24 mouse cellular contexts compared by ENCODE assay signal in the genomic region with DNA sequence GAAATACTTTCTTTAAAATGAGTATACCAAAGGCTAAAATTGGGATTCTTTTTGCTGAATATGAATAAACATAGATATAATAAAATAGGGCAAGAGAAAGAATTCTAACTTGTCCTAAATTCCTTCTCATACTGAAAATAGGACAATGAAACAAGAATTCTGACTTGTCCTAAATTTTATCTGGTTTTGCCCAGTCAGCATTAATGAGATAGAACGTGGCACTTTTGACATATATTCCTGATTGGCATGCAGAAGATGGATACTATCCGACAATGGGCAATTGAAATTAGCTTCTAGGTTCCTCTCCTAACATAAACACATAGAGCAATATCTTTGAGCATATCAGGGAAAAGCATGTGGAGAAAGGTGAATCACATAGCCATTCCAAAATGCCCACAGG.
A peak's percentile ranks its signal among the peaks of the same experiment; 100 is the strongest.
DNase-seq lines count a peak whose midpoint lies in the region; ATAC-seq and TF ChIP-seq lines count a peak whose summit lies in the region.
"Had no signal": no experiment of that assay in that cellular context is flagged by ENCODE, and none has a peak within 500 bp of the region (broad histone marks: within the 10 kb centered on the region; RNA-seq: fewer than 3 reads in every experiment).

No protein-coding gene starts in this region.

- in situ Hi-C loops in CH12.LX (cut with MboI; ENCODE audit: low pct_ligation_motif_present, low pct_unique_long_range_greater_than_20kb, low sequenced_read_pairs) (no loop called here), ES-E14 (cut with MboI; ENCODE audit: low sequenced_read_pairs in 2 of 2, unreplicated experiment in 2 of 2) (no loop called here)

- intact Hi-C loops in left cerebral cortex, postnatal 10 days (cut with DNase I): no loop called here

- H3K36me3 ChIP-seq in CH12.LX (replicated peaks in 1 of 2; ENCODE audit: control insufficient read depth in 1 of 2, insufficient read depth in 1 of 2, low read length in 1 of 2) (no peaks in the 10 kb centered on the region), ES-E14 (ENCODE audit: control insufficient read depth, insufficient read depth, low read length, poor library complexity, severe bottlenecking) (no peaks in the 10 kb centered on the region), MEL (ENCODE audit: control insufficient read depth in 1 of 2, insufficient read depth in 2 of 2, low read length in 2 of 2) (no peaks in the 10 kb centered on the region)
- no peaks in the 10 kb centered on the region for H3K36me3 ChIP-seq in midbrain, embryonic 16.5 days (ENCODE audit: control insufficient read depth, insufficient read depth, low read length)
- H3K36me3 ChIP-seq: G1E had no signal

- DNase-seq in CH12.LX (ENCODE audit: extremely low read depth) (no peak), ES-E14 (ENCODE audit: low read depth, low spot score) (no peak), MEL (ENCODE audit: low read depth, low spot score) (no peak)
- peak; percentile 4 for DNase-seq in brain, adult 2 months (ENCODE audit: low read depth, low spot score)
- no peak for DNase-seq in layer of hippocampus, adult 9-10 months (ENCODE audit: low spot score)
- no peak for DNase-seq in left cerebral cortex, postnatal 10 days (ENCODE audit: extremely low spot score in 1 of 2, low spot score in 2 of 2)
- DNase-seq: adrenal gland, adult 2 months; adrenal gland, adult 8-10 months; adrenal gland, postnatal 10 days; adrenal gland, postnatal 14 days; adrenal gland, postnatal 25 days; adrenal gland, postnatal 36 days; B cell, adult 2 months; cerebellum, adult 11 months; cerebellum, adult 11-12 months; cerebellum, adult 18-20 months; cerebellum, adult 8-10 months; cerebellum, adult 9-10 months had no signal

- H3K4me1 ChIP-seq in CH12.LX (ENCODE audit: control insufficient read depth in 1 of 2, insufficient read depth in 2 of 2) (no peaks in the 10 kb centered on the region), ES-E14 (ENCODE audit: control insufficient read depth in 2 of 2, insufficient read depth in 2 of 2, low read length in 2 of 2, poor library complexity in 1 of 2) (no peaks in the 10 kb centered on the region), MEL (ENCODE audit: control insufficient read depth in 1 of 2, insufficient read depth in 2 of 2, low read length in 2 of 2) (no peaks in the 10 kb centered on the region)
- no peaks in the 10 kb centered on the region for H3K4me1 ChIP-seq in midbrain, embryonic 16.5 days (ENCODE audit: control insufficient read depth, insufficient read depth, low read length)

- H3K4me2 ChIP-seq in CH12.LX (ENCODE audit: insufficient read depth, low read depth, poor library complexity, severe bottlenecking): no peak overlapping the region
- no peak overlapping the region for H3K4me2 ChIP-seq in midbrain, embryonic 16.5 days (ENCODE audit: low read length)

- no peak for TF ChIP-seq EP300 in CH12.LX (IDR thresholded peaks at IDR 0.05; ENCODE audit: low read length)
- TF ChIP-seq EP300 in MEL (IDR thresholded peaks at IDR 0.05; ENCODE audit: low read depth in 1 of 2, low read length in 2 of 2): no peak

- ATAC-seq in inflammation-experienced regulatory T-cells, adult 6 months: no peak
- no peak for ATAC-seq in midbrain, embryonic 16.5 days
- ATAC-seq: activated CD4-positive, CD25-positive, alpha-beta regulatory T cell, adult 4 months; CD4-positive, CD25-positive, alpha-beta regulatory T cell, adult 4 months; Patski had no signal

- H3K79me2 ChIP-seq in CH12.LX (replicated peaks; ENCODE audit: control insufficient read depth, extremely low read depth, insufficient read depth, poor library complexity, severe bottlenecking): no peaks in the 10 kb centered on the region
- no peaks in the 10 kb centered on the region for H3K79me2 ChIP-seq in MEL (ENCODE audit: control insufficient read depth, insufficient read depth, low read length, poor library complexity)

- TF ChIP-seq RAD21 in CH12.LX (IDR thresholded peaks at IDR 0.05; ENCODE audit: low read depth, low read length): no peak
- TF ChIP-seq RAD21 in MEL (IDR thresholded peaks at IDR 0.05; ENCODE audit: low read depth, low read length): no peak

- TF ChIP-seq POLR2A in CH12.LX (IDR thresholded peaks at IDR 0.05; ENCODE audit: low read depth, low read length) (no peak), MEL (IDR thresholded peaks at IDR 0.05; ENCODE audit: control insufficient read depth in 1 of 2, insufficient read depth in 1 of 2, low read depth in 1 of 2, low read length in 2 of 2, poor library complexity in 1 of 2) (no peak)

- TF ChIP-seq CTCF in CH12.LX (conservative IDR thresholded peaks at IDR 0.05 in 1 of 2, IDR thresholded peaks at IDR 0.05 in 1 of 2; ENCODE audit: low read depth in 2 of 2, low read length in 2 of 2) (no peak), MEL (IDR thresholded peaks at IDR 0.05 in 2 of 3, conservative IDR thresholded peaks at IDR 0.05 in 1 of 3; ENCODE audit: control insufficient read depth in 1 of 3, insufficient read depth in 1 of 3, low read depth in 2 of 3, low read length in 3 of 3, poor library complexity in 1 of 3, severe bottlenecking in 1 of 3) (no peak)

- no peak overlapping the region for H3K27ac ChIP-seq in CH12.LX (ENCODE audit: insufficient read depth, low read depth)
- no peak overlapping the region for H3K27ac ChIP-seq in ES-E14 (ENCODE audit: insufficient read depth, low read depth, low read length, poor library complexity, severe bottlenecking)
- no peak overlapping the region for H3K27ac ChIP-seq in MEL (ENCODE audit: control insufficient read depth, low read depth, low read length)
- no peak overlapping the region for H3K27ac ChIP-seq in midbrain, embryonic 16.5 days (ENCODE audit: low read length)

- 89% methylated on average over 2 of the region's 2 CpGs for WGBS in midbrain, embryonic 16.5 days

- H3K4me3 ChIP-seq in CH12.LX (replicated peaks in 1 of 3; ENCODE audit: low read depth in 2 of 3, low read length in 2 of 3, poor library complexity in 1 of 3) (no peak overlapping the region), ES-E14 (ENCODE audit: insufficient read depth in 1 of 2, low read depth in 1 of 2, low read length in 2 of 2, poor library complexity in 1 of 2, severe bottlenecking in 1 of 2) (no peak overlapping the region), MEL (ENCODE audit: control insufficient read depth in 1 of 2, insufficient read depth in 1 of 2, low read depth in 2 of 2, low read length in 2 of 2) (no peak overlapping the region)
- H3K4me3 ChIP-seq in midbrain, embryonic 16.5 days (ENCODE audit: low read depth, low read length): no peak overlapping the region

- no peak overlapping the region for H3K9ac ChIP-seq in CH12.LX (ENCODE audit: insufficient read depth, low read depth)
- no peak overlapping the region for H3K9ac ChIP-seq in ES-E14 (ENCODE audit: insufficient read depth, low read depth, low read length, poor library complexity, severe bottlenecking)
- no peak overlapping the region for H3K9ac ChIP-seq in MEL (ENCODE audit: control insufficient read depth, low read depth, low read length, poor library complexity, severe bottlenecking)
- no peak overlapping the region for H3K9ac ChIP-seq in midbrain, embryonic 16.5 days (ENCODE audit: low read depth, low read length)

- no peaks in the 10 kb centered on the region for H3K27me3 ChIP-seq in CH12.LX (replicated peaks)
- H3K27me3 ChIP-seq in MEL (ENCODE audit: control insufficient read depth in 1 of 2, insufficient read depth in 2 of 2, low read length in 2 of 2): no peaks in the 10 kb centered on the region
- H3K27me3 ChIP-seq in midbrain, embryonic 16.5 days (ENCODE audit: control insufficient read depth, insufficient read depth, low read depth, low read length): no peaks in the 10 kb centered on the region
- H3K27me3 ChIP-seq: Patski had no signal

- dilution Hi-C loops in CH12.LX (cut with MboI; ENCODE audit: extremely low pct_ligation_motif_present, extremely low pct_unique_long_range_greater_than_20kb, low sequenced_read_pairs): no loop called here

- H3K9me3 ChIP-seq in CH12.LX (replicated peaks; ENCODE audit: low read length) (peaks cover 10% of the 10 kb centered on the region), ES-E14 (ENCODE audit: control insufficient read depth, insufficient read depth, low read depth, low read length) (no peaks in the 10 kb centered on the region), MEL (replicated peaks; ENCODE audit: insufficient read depth, low read length) (no peaks in the 10 kb centered on the region)
- H3K9me3 ChIP-seq in midbrain, embryonic 16.5 days (replicated peaks; ENCODE audit: control insufficient read depth, low read length, poor library complexity, severe bottlenecking): 0 out of 2 replicates have a peak, but pooled peaks cover 2% of the 10 kb centered on the region
- H3K9me3 ChIP-seq: G1E had no signal

TF ChIP-seq in CH12.LX, 34 proteins besides CTCF, POLR2A, EP300 and RAD21:
- no peak for TF ChIP-seq ETS1 (conservative IDR thresholded peaks at IDR 0.05; ENCODE audit: low read depth, low read length)
- no peak for TF ChIP-seq USF1 (IDR thresholded peaks at IDR 0.05; ENCODE audit: low read depth, low read length)
- TF ChIP-seq CHD2 (IDR thresholded peaks at IDR 0.05; ENCODE audit: low read length): no peak
- peak; percentile 57 for TF ChIP-seq MAFK (IDR thresholded peaks at IDR 0.05; ENCODE audit: insufficient replicate concordance, low read length)
- no peak for TF ChIP-seq MAZ (IDR thresholded peaks at IDR 0.05; ENCODE audit: low read depth, low read length)
- no peak for TF ChIP-seq NRF1 (IDR thresholded peaks at IDR 0.05; ENCODE audit: low read depth, low read length)
TF ChIP-seq in CH12.LX: peak in this region for 1.

TF ChIP-seq in ES-E14, 5 proteins besides CTCF, POLR2A, EP300 and RAD21:
- TF ChIP-seq ZNF384 (IDR thresholded peaks at IDR 0.05; ENCODE audit: low read depth, low read length): no peak
- TF ChIP-seq CHD2 (IDR thresholded peaks at IDR 0.05; ENCODE audit: low read depth, low read length): no peak
- no peak for TF ChIP-seq HCFC1 (IDR thresholded peaks at IDR 0.05; ENCODE audit: borderline replicate concordance, insufficient read depth, low read length)
- peak; percentile 70 for TF ChIP-seq MAFK (IDR thresholded peaks at IDR 0.05; ENCODE audit: insufficient read depth, low read depth, low read length)
- TF ChIP-seq ZC3H11A (IDR thresholded peaks at IDR 0.05; ENCODE audit: borderline replicate concordance, low read depth, low read length): no peak
TF ChIP-seq in ES-E14: peak in this region for 1.

TF ChIP-seq in MEL, 35 proteins besides CTCF, POLR2A, EP300 and RAD21:
- TF ChIP-seq MAFK (IDR thresholded peaks at IDR 0.05; ENCODE audit: borderline replicate concordance, low read depth, low read length): 0 out of 2 replicates have a peak, but pooled peaks have one; percentile 38
- TF ChIP-seq MXI1 (IDR thresholded peaks at IDR 0.05; ENCODE audit: low read depth, low read length): no peak
- TF ChIP-seq MYB (IDR thresholded peaks at IDR 0.05; ENCODE audit: low read depth, low read length): no peak
- no peak for TF ChIP-seq USF1 (IDR thresholded peaks at IDR 0.05; ENCODE audit: low read depth, low read length)

Comparison
In these comparisons a context has a peak if more than half of its experiments do, and no peak if none do; other contexts are left out.
1. Of the 35 proteins assayed by ChIP-seq in both MEL and CH12.LX: peak only in MEL: none; only in CH12.LX: none; in both: MAFK; in neither: 34.